Mouse (Mus musculus): ENCODE measurements around the gene Ccnf. TPM values are rescaled to one million over a fixed set of nuclear protein-coding genes. Genes with fewer than 3 reads are reported as not detected.

Gene Ccnf
- polyA plus RNA-seq, 1 experiment from 2014 or later, result 72.1 TPM

GRCm38 (mm10) chr17:24201092-24201491 lies 50.2 kb downstream of the Ccnf start:
- 62% methylated on average over 4 of the region's 4 CpGs for WGBS (ENCODE audit: insufficient replicate concordance)
- Histone ChIP-seq H3K9ac (ENCODE audit: low read depth, low read length) (no peak overlapping the region), H3K9me3 (replicated peaks; ENCODE audit: control insufficient read depth, low read length) (no peaks in the 10 kb centered on the region), H3K4me1 (ENCODE audit: control insufficient read depth, low read depth, low read length) (peaks cover 94% of the 10 kb centered on the region), H3K4me3 (ENCODE audit: low read depth, low read length) (no peak overlapping the region), H3K36me3 (ENCODE audit: control insufficient read depth, insufficient read depth) (no peaks in the 10 kb centered on the region), H3K4me2 (ENCODE audit: low read depth, low read length) (peak overlapping the region; percentile 100; the same call in 1 of the 2 replicates), H3K27ac (ENCODE audit: low read length) (no peak overlapping the region), H3K27me3 (ENCODE audit: control insufficient read depth, insufficient read depth, low read depth, low read length) (no peaks in the 10 kb centered on the region)
- ATAC-seq (ENCODE audit: low read depth), result no peak

- Histone ChIP-seq H3K9me3 (replicated peaks; ENCODE audit: control insufficient read depth, low read length) (no peaks in the 10 kb centered on the region), H3K27me3 (ENCODE audit: control insufficient read depth, insufficient read depth, low read depth, low read length) (no peaks in the 10 kb centered on the region), H3K4me3 (ENCODE audit: low read depth, low read length) (peak overlapping the region; percentile 10; the same call in 1 of the 2 replicates), H3K9ac (ENCODE audit: low read depth, low read length) (peak overlapping the region; percentile 53), H3K36me3 (ENCODE audit: control insufficient read depth, insufficient read depth) (no peaks in the 10 kb centered on the region), H3K4me2 (ENCODE audit: low read depth, low read length) (peak overlapping the region; percentile 49), H3K27ac (ENCODE audit: low read length) (peak overlapping the region; percentile 80), H3K4me1 (ENCODE audit: control insufficient read depth, low read depth, low read length) (peaks cover 96% of the 10 kb centered on the region)
- ATAC-seq (ENCODE audit: low read depth), result no peak
- WGBS (ENCODE audit: insufficient replicate concordance), result 43% methylated on average over 4 of the region's 4 CpGs
These were observed 51.5 kb downstream of the Ccnf start for GRCm38 (mm10) chr17:24199741-24200140.

- WGBS (ENCODE audit: insufficient replicate concordance), result 50% methylated on average over 4 of the region's 4 CpGs
- ATAC-seq (ENCODE audit: low read depth), result peak; percentile 39
- no peaks in the 10 kb centered on the region for H3K9me3 ChIP-seq (replicated peaks; ENCODE audit: control insufficient read depth, low read length)
- H3K4me1 ChIP-seq (ENCODE audit: control insufficient read depth, low read depth, low read length), result peaks cover 96% of the 10 kb centered on the region
- no peaks in the 10 kb centered on the region for H3K36me3 ChIP-seq (ENCODE audit: control insufficient read depth, insufficient read depth)
- H3K9ac ChIP-seq (ENCODE audit: low read depth, low read length), result peak overlapping the region; percentile 53
- no peaks in the 10 kb centered on the region for H3K27me3 ChIP-seq (ENCODE audit: control insufficient read depth, insufficient read depth, low read depth, low read length)
- H3K4me3 ChIP-seq (ENCODE audit: low read depth, low read length), result peak overlapping the region; percentile 10
- peak overlapping the region; percentile 49 for H3K4me2 ChIP-seq (ENCODE audit: low read depth, low read length)
- peak overlapping the region; percentile 80 for H3K27ac ChIP-seq (ENCODE audit: low read length)
These were observed 52.0 kb downstream of the Ccnf start for GRCm38 (mm10) chr17:24199252-24199651.

- no peaks in the 10 kb centered on the region for H3K36me3 ChIP-seq (ENCODE audit: control insufficient read depth, insufficient read depth)
- H3K4me1 ChIP-seq (ENCODE audit: control insufficient read depth, low read depth, low read length), result peaks cover 97% of the 10 kb centered on the region
- no peak overlapping the region for H3K4me3 ChIP-seq (ENCODE audit: low read depth, low read length)
- WGBS (ENCODE audit: insufficient replicate concordance), result 46% methylated on average over 15 of the region's 15 CpGs
- ATAC-seq (ENCODE audit: low read depth), result peak; percentile 28; the same call in 1 of the 2 replicates
- no peaks in the 10 kb centered on the region for H3K9me3 ChIP-seq (replicated peaks; ENCODE audit: control insufficient read depth, low read length)
- H3K9ac ChIP-seq (ENCODE audit: low read depth, low read length), result no peak overlapping the region
- H3K27me3 ChIP-seq (ENCODE audit: control insufficient read depth, insufficient read depth, low read depth, low read length), result no peaks in the 10 kb centered on the region
- no peak overlapping the region for H3K4me2 ChIP-seq (ENCODE audit: low read depth, low read length)
- no peak overlapping the region for H3K27ac ChIP-seq (ENCODE audit: low read length)
These were observed 54.1 kb downstream of the Ccnf start for GRCm38 (mm10) chr17:24197032-24197824.

- Histone ChIP-seq H3K4me3 (ENCODE audit: low read depth, low read length) (no peak overlapping the region), H3K4me1 (ENCODE audit: control insufficient read depth, low read depth, low read length) (peaks cover 86% of the 10 kb centered on the region), H3K27me3 (ENCODE audit: control insufficient read depth, insufficient read depth, low read depth, low read length) (no peaks in the 10 kb centered on the region), H3K27ac (ENCODE audit: low read length) (no peak overlapping the region), H3K9ac (ENCODE audit: low read depth, low read length) (no peak overlapping the region), H3K36me3 (ENCODE audit: control insufficient read depth, insufficient read depth) (no peaks in the 10 kb centered on the region), H3K9me3 (replicated peaks; ENCODE audit: control insufficient read depth, low read length) (no peaks in the 10 kb centered on the region), H3K4me2 (ENCODE audit: low read depth, low read length) (no peak overlapping the region)
- ATAC-seq (ENCODE audit: low read depth), result no peak
- WGBS (ENCODE audit: insufficient replicate concordance), result 71% methylated on average over 2 of the region's 2 CpGs
These were observed 55.9 kb downstream of the Ccnf start for GRCm38 (mm10) chr17:24195349-24195748.

GRCm38 (mm10) chr17:24193769-24194168 lies 57.5 kb downstream of the Ccnf start:
- Histone ChIP-seq H3K4me1 (ENCODE audit: control insufficient read depth, low read depth, low read length) (peaks cover 70% of the 10 kb centered on the region), H3K27ac (ENCODE audit: low read length) (peak overlapping the region; percentile 60), H3K9ac (ENCODE audit: low read depth, low read length) (peak overlapping the region; percentile 40), H3K4me2 (ENCODE audit: low read depth, low read length) (peak overlapping the region; percentile 33), H3K36me3 (ENCODE audit: control insufficient read depth, insufficient read depth) (peaks cover 3% of the 10 kb centered on the region; the same call in 1 of the 2 replicates), H3K4me3 (ENCODE audit: low read depth, low read length) (no peak overlapping the region), H3K27me3 (ENCODE audit: control insufficient read depth, insufficient read depth, low read depth, low read length) (no peaks in the 10 kb centered on the region), H3K9me3 (replicated peaks; ENCODE audit: control insufficient read depth, low read length) (no peaks in the 10 kb centered on the region)
- peak; percentile 74 for ATAC-seq (ENCODE audit: low read depth)
- WGBS (ENCODE audit: insufficient replicate concordance), result 60% methylated on average over 5 of the region's 5 CpGs

- Histone ChIP-seq H3K4me3 (ENCODE audit: low read depth, low read length) (no peak overlapping the region), H3K27ac (ENCODE audit: low read length) (peak overlapping the region; percentile 60), H3K4me2 (ENCODE audit: low read depth, low read length) (no peak overlapping the region), H3K9ac (ENCODE audit: low read depth, low read length) (peak overlapping the region; percentile 40), H3K27me3 (ENCODE audit: control insufficient read depth, insufficient read depth, low read depth, low read length) (no peaks in the 10 kb centered on the region), H3K9me3 (replicated peaks; ENCODE audit: control insufficient read depth, low read length) (no peaks in the 10 kb centered on the region), H3K4me1 (ENCODE audit: control insufficient read depth, low read depth, low read length) (peaks cover 65% of the 10 kb centered on the region), H3K36me3 (ENCODE audit: control insufficient read depth, insufficient read depth) (peaks cover 5% of the 10 kb centered on the region; the same call in 1 of the 2 replicates)
- no peak for ATAC-seq (ENCODE audit: low read depth)
- 82% methylated on average over 8 of the region's 8 CpGs for WGBS (ENCODE audit: insufficient replicate concordance)
These were observed 58.0 kb downstream of the Ccnf start for GRCm38 (mm10) chr17:24193268-24193667.

- H3K4me1 ChIP-seq (ENCODE audit: control insufficient read depth, low read depth, low read length), result peaks cover 61% of the 10 kb centered on the region
- no peak for ATAC-seq (ENCODE audit: low read depth)
- H3K27me3 ChIP-seq (ENCODE audit: control insufficient read depth, insufficient read depth, low read depth, low read length), result no peaks in the 10 kb centered on the region
- peaks cover 7% of the 10 kb centered on the region for H3K36me3 ChIP-seq (ENCODE audit: control insufficient read depth, insufficient read depth)
- no peak overlapping the region for H3K4me2 ChIP-seq (ENCODE audit: low read depth, low read length)
- 0 out of 2 replicates have a peak overlapping the region, but pooled peaks have one; percentile 60 for H3K27ac ChIP-seq (ENCODE audit: low read length)
- H3K9ac ChIP-seq (ENCODE audit: low read depth, low read length), result no peak overlapping the region
- WGBS (ENCODE audit: insufficient replicate concordance), result 49% methylated on average over 8 of the region's 8 CpGs
- no peak overlapping the region for H3K4me3 ChIP-seq (ENCODE audit: low read depth, low read length)
- H3K9me3 ChIP-seq (replicated peaks; ENCODE audit: control insufficient read depth, low read length), result no peaks in the 10 kb centered on the region
These were observed 58.4 kb downstream of the Ccnf start for GRCm38 (mm10) chr17:24192848-24193247.

- Histone ChIP-seq H3K27me3 (ENCODE audit: control insufficient read depth, insufficient read depth, low read depth, low read length) (no peaks in the 10 kb centered on the region), H3K4me2 (ENCODE audit: low read depth, low read length) (no peak overlapping the region; the same call in 1 of the 2 replicates), H3K4me3 (ENCODE audit: low read depth, low read length) (no peak overlapping the region), H3K36me3 (ENCODE audit: control insufficient read depth, insufficient read depth) (peaks cover 9% of the 10 kb centered on the region), H3K4me1 (ENCODE audit: control insufficient read depth, low read depth, low read length) (peaks cover 47% of the 10 kb centered on the region), H3K9me3 (replicated peaks; ENCODE audit: control insufficient read depth, low read length) (no peaks in the 10 kb centered on the region), H3K27ac (ENCODE audit: low read length) (no peak overlapping the region), H3K9ac (ENCODE audit: low read depth, low read length) (no peak overlapping the region)
- no peak for ATAC-seq (ENCODE audit: low read depth)
- 73% methylated on average over 4 of the region's 4 CpGs for WGBS (ENCODE audit: insufficient replicate concordance)
These were observed 59.8 kb downstream of the Ccnf start for GRCm38 (mm10) chr17:24191481-24191880.

All from liver, embryonic 16.5 days (tissue).